Mouse (Mus musculus) kidney, embryonic 15.5 days (tissue): ENCODE results near the gene Tor2a. TPM values are rescaled to one million over a fixed set of nuclear protein-coding genes. Genes with fewer than 3 reads are reported as not detected.
A peak's percentile ranks its signal among the peaks of the same experiment; 100 is the strongest.

Source experiments
- ATAC-seq: fragments of 200-750 bp; cut with Nextera tagmentation; replicated peaks from 2 replicates; pipeline ENCODE4 v1.8.0; 2017; ENCODE audit warnings: moderate TSS enrichment; ENCODE audit not compliant: low FRiP score
- H3K27ac ChIP-seq: fragments of 300-500 bp; sonication (generic); 2 replicates; pipeline ENCODE4 v1.5.1; 2015; ENCODE audit warnings: mild to moderate bottlenecking, inconsistent platforms
- H3K27me3 ChIP-seq: fragments of 300-500 bp; sonication (generic); 2 replicates; pipeline ENCODE4 v1.6.1; 2015; ENCODE audit warnings: inconsistent platforms
- H3K36me3 ChIP-seq: fragments of 300-500 bp; sonication (generic); 2 replicates; pipeline ENCODE4 v1.6.1; 2015; ENCODE audit warnings: inconsistent platforms
- H3K4me1 ChIP-seq: fragments of 300-500 bp; sonication (generic); 2 replicates; pipeline ENCODE4 v1.6.1; 2015; ENCODE audit warnings: inconsistent platforms
- H3K4me2 ChIP-seq: fragments of 300-500 bp; sonication (generic); 2 replicates; pipeline ENCODE4 v1.6.1; 2015; ENCODE audit warnings: moderate library complexity, mild to moderate bottlenecking, inconsistent platforms
- H3K4me3 ChIP-seq: fragments of 300-500 bp; sonication (generic); replicated peaks from 2 replicates; pipeline ENCODE4 v1.5.1; 2015; ENCODE audit warnings: mild to moderate bottlenecking, inconsistent platforms
- H3K9ac ChIP-seq: fragments of 300-500 bp; sonication (generic); 2 replicates; pipeline ENCODE4 v1.6.1; 2015; ENCODE audit warnings: mild to moderate bottlenecking, inconsistent platforms
- H3K9me3 ChIP-seq: fragments of 300-500 bp; sonication (generic); replicated peaks from 2 replicates; pipeline ENCODE4 v1.6.1; 2016; ENCODE audit warnings: inconsistent platforms
- WGBS: fragments of 180-500 bp; shearing (Covaris S2); methylation state at CpG from one replicate; pipeline ENCODE4 v1.1.7; 2015; ENCODE audit warnings: mixed read lengths; 5-methylcytosine and 5-hydroxymethylcytosine counted together
- microRNA counts: library from miRNA; unstranded; fragments of <30 nt; microRNA quantifications from one replicate; lab custom pipeline; 2016
- microRNA-seq: library from miRNA; unstranded; fragments of <30 nt; microRNA quantifications from one replicate; pipeline ENCODE4, GENCODE M21; 2016
- polyA plus RNA-seq: library from polyadenylated mRNA; unstranded; fragments of >200 nt; fragmentation: Nextera tagmentation; extraction: Ambion mirVana; gene quantifications from 2 replicates; pipeline ENCODE4 v1.2.1, GENCODE M21; 2015

Gene Tor2a
- polyA plus RNA-seq, 1 experiment from 2014 or later: 70.5 TPM

GRCm38 (mm10) chr2:32795748-32796418 lies 38.8 kb downstream of the Tor2a start:
- Histone ChIP-seq H3K4me3 (no peak overlapping the region), H3K27ac (no peak overlapping the region), H3K9ac (no peak overlapping the region), H3K4me1 (no peaks in the 10 kb centered on the region), H3K9me3 (no peaks in the 10 kb centered on the region), H3K36me3 (peaks cover 43% of the 10 kb centered on the region), H3K27me3 (no peaks in the 10 kb centered on the region), H3K4me2 (no peak overlapping the region)
- no peak for ATAC-seq
- WGBS: 86% methylated on average over 13 of the region's 13 CpGs

DNA sequence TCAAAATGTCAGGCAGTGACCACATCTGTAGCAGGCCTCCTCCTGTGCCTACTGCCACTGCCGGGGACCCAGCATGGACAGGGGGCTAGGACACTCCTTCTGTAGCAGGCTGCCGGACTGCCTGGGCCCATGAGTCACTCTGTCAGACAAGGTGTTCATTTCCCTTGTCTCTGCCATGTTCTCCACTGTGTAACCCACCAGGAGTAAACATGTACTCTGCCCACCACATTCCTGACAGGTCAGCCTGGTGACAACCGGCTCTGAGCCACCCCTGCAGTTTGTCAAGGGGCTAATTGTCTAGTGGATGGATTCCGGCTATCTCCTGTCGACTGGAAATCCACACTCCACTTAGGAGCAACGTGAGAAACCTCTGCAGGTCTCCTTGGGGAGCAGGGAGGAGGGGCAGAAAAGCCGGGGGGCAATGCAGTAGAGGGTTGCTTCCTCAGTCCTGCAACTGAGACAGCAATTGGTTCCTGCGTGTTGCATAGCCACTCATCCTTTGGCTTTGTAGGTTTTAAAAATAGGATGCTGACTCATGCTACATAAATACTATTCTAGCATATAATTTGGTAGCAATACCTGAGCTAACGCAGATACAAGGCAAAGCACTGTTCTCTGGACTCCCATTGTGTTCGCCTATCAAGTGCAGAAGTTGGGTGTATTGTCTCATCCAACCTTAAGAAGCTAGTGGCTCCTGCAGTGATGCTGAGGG lies 41.4 kb downstream of the Tor2a start:
- no peaks in the 10 kb centered on the region for H3K4me1 ChIP-seq
- no peak overlapping the region for H3K9ac ChIP-seq
- H3K4me2 ChIP-seq: no peak overlapping the region
- no peak overlapping the region for H3K4me3 ChIP-seq
- ATAC-seq: no peak
- peaks cover 60% of the 10 kb centered on the region for H3K36me3 ChIP-seq
- H3K9me3 ChIP-seq: no peaks in the 10 kb centered on the region
- no peak overlapping the region for H3K27ac ChIP-seq
- 55% methylated on average over 10 of the region's 10 CpGs for WGBS
- no peaks in the 10 kb centered on the region for H3K27me3 ChIP-seq

GRCm38 (mm10) chr2:32808816-32809566 lies 52.0 kb downstream of the Tor2a start:
- no peak overlapping the region for H3K4me3 ChIP-seq
- H3K4me2 ChIP-seq: no peak overlapping the region
- H3K27ac ChIP-seq: no peak overlapping the region
- ATAC-seq: 0 out of 2 replicates have a peak, but pooled peaks have one; percentile 18
- 86% methylated on average over 14 of the region's 14 CpGs for WGBS
- no peak overlapping the region for H3K9ac ChIP-seq
- no peaks in the 10 kb centered on the region for H3K27me3 ChIP-seq
- H3K36me3 ChIP-seq: peaks cover 39% of the 10 kb centered on the region
- H3K9me3 ChIP-seq: no peaks in the 10 kb centered on the region
- H3K4me1 ChIP-seq: 0 out of 2 replicates have a peak, but pooled peaks cover 7% of the 10 kb centered on the region

MicroRNA genes within 50 kb of the gene (microRNA counts, 519-probe panel; counts per million panel counts)
- microRNA mmu-miR-2861 (lab: Ali Mortazavi, UCI): 2,347 counts per million, percentile 32 among the panel's probes with 10 or more counts

Small RNAs within 50 kb of the gene (microRNA-seq; reads per million reads assigned to microRNA genes)
- not detected for gene Mir2861
- not detected for gene Mir3960

Other genes starting within 250 kb of the Tor2a start
- gene Fam102a, start 221.9 kb upstream of the Tor2a start, polyA plus RNA-seq: 14.5 and 15.0 TPM in 2 replicates
- 103 and 107 TPM in 2 replicates for gene Dpm2, start 186.4 kb upstream of the Tor2a start, polyA plus RNA-seq
- 2.0 and 2.7 TPM in 2 replicates for gene Pip5kl1, start 182.4 kb upstream of the Tor2a start, polyA plus RNA-seq
- gene 9430097D07Rik, start 181.6 kb upstream of the Tor2a start, polyA plus RNA-seq: 0.10 and 0.17 TPM in 2 replicates
- 22.3 and 23.2 TPM in 2 replicates for gene St6galnac4, start 170.1 kb upstream of the Tor2a start, polyA plus RNA-seq
- gene St6galnac6, start 157.5 kb upstream of the Tor2a start, polyA plus RNA-seq: 17.0 and 17.6 TPM in 2 replicates
- gene Ak1, start 135.5 kb upstream of the Tor2a start, polyA plus RNA-seq: 32.6 and 34.4 TPM in 2 replicates
- 71.9 and 82.1 TPM in 2 replicates for gene Eng, start 110.6 kb upstream of the Tor2a start, polyA plus RNA-seq
- 33.7 and 40.3 TPM in 2 replicates for gene Fpgs, start 53.1 kb upstream of the Tor2a start, polyA plus RNA-seq
- 108 and 118 TPM in 2 replicates for gene Cdk9, start 44.2 kb upstream of the Tor2a start, polyA plus RNA-seq
- gene Sh2d3c, start 36.2 kb upstream of the Tor2a start, polyA plus RNA-seq: 32.5 and 37.2 TPM in 2 replicates
- gene 6330409D20Rik, start 16.2 kb upstream of the Tor2a start, polyA plus RNA-seq: 0.18 TPM in 1 of 2 replicates, not detected in the other
- 0.15 and 0.25 TPM in 2 replicates for gene Ttc16, start 18.4 kb downstream of the Tor2a start, polyA plus RNA-seq
- gene Ptrh1, start 18.6 kb downstream of the Tor2a start, polyA plus RNA-seq: 5.1 and 5.5 TPM in 2 replicates
- 0.45 and 0.64 TPM in 2 replicates for gene Cfap157, start 27.2 kb downstream of the Tor2a start, polyA plus RNA-seq
- 16.5 and 19.3 TPM in 2 replicates for gene Stxbp1, start 90.0 kb downstream of the Tor2a start, polyA plus RNA-seq
- 44.5 and 47.7 TPM in 2 replicates for gene Fam129b, start 118.9 kb downstream of the Tor2a start, polyA plus RNA-seq
- 204 and 210 TPM in 2 replicates for gene Rpl12, start 204.3 kb downstream of the Tor2a start, polyA plus RNA-seq
- 11.2 and 12.2 TPM in 2 replicates for gene Lrsam1, start 204.4 kb downstream of the Tor2a start, polyA plus RNA-seq
- 28.9 and 30.6 TPM in 2 replicates for gene Slc2a8, start 224.8 kb downstream of the Tor2a start, polyA plus RNA-seq